Mouse (Mus musculus) bone marrow macrophage, adult 2 months (primary cell): Measurements from ENCODE around the gene Elob. TPM values are rescaled to one million over a fixed set of nuclear protein-coding genes. Genes with fewer than 3 reads are reported as not detected.

ENCODE experiments used
- H3K27ac ChIP-seq: 2 replicates; pipeline ENCODE4 v1.5.1; 2012; ENCODE audit warnings: low read depth, low read length; ENCODE audit not compliant: insufficient read depth
- H3K4me1 ChIP-seq: 2 replicates; pipeline ENCODE4 v1.6.1; 2012; ENCODE audit warnings: low read length; ENCODE audit not compliant: control insufficient read depth, insufficient read depth
- H3K4me3 ChIP-seq: 2 replicates; pipeline ENCODE4 v1.5.1; 2012; ENCODE audit warnings: mild to moderate bottlenecking, low read length, moderate library complexity; ENCODE audit not compliant: insufficient read depth
- CTCF ChIP-seq: IDR thresholded peaks from 2 replicates; pipeline ENCODE4 v1.5.1; 2012; ENCODE audit warnings: low read depth, mild to moderate bottlenecking, low read length, moderate library complexity
- POLR2A ChIP-seq: IDR thresholded peaks from 2 replicates; pipeline ENCODE4 v1.6.1; 2012; ENCODE audit warnings: mild to moderate bottlenecking, low read depth, low read length, borderline replicate concordance
- polyA plus RNA-seq: library from polyadenylated mRNA; stranded (reverse); fragments of >200 nt; gene quantifications from 2 replicates; pipeline ENCODE4 v1.2.4, GENCODE M21; 2012; ENCODE audit not compliant: missing spikeins, insufficient read depth, insufficient read length

Elob gene
- polyA plus RNA-seq, 1 experiment = 243 TPM

DNA sequence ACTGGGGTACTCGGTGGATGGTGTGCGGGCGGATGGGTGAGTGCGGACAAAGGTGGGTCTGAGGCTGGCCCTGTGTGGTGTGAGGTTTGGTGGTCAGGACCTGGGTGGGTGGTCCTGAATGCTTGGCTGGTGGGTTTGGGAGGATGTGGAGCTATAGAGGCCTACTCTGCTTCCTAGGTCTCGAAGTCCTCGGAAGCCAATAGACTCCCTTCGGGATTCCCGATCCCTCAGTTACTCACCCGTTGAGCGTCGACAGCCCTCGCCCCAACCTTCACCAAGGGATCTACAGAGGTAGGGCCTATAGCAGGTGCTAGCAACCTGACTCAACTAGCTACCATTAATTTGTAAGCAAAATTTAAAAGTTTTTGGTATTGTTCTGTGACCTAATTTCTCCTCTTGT is 5.3 kb downstream of the Elob start:
- no peak overlapping the region for H3K27ac ChIP-seq
- peaks cover 3% of the 10 kb centered on the region; the same call in 1 of the 2 replicates for H3K4me1 ChIP-seq
- no peak for TF ChIP-seq POLR2A
- TF ChIP-seq CTCF = no peak
- no peak overlapping the region for H3K4me3 ChIP-seq

DNA sequence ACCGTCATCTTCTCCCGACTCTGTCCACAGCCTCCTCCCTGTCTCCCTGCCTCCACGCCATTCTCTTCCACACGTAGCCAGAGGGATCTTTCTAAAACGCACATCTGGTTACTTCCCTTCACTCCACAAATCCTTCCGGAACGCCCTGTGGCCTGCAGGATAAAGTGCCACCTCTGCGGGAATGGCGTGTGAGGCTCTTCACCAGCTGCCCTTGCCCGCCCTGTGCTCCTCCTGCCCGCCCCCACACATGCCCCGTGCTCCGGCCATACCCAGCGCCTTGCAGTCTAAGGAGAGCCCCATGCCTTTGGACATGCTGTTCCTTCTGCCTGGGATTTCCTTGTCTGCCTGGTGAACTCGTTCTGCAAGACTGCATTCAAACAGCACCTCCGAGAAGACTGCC is 5.9 kb downstream of the Elob start:
- peaks cover 3% of the 10 kb centered on the region; the same call in 1 of the 2 replicates for H3K4me1 ChIP-seq
- no peak overlapping the region for H3K4me3 ChIP-seq
- no peak for TF ChIP-seq POLR2A
- no peak overlapping the region for H3K27ac ChIP-seq

DNA sequence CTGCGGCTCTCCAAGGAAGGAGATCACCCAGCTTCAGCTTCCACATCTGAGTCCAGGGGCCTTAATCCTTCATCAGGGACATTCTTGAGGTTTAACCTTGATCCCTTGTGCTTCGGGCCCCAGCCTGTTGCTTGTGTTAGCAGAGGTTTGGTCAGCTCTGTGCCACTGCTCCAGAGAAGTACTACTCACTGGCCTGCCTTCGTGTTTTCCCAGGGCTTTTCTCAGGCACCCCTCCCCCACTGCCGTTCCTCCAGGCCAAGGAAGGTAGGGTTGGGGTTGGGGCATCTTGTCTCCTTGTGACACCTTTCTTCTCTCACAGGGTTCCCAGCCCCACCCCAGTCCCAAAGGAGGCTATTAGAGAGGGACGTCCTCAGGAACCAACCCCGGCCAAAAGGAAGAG is 6.8 kb downstream of the Elob start:
- Histone ChIP-seq H3K4me1 (no peaks in the 10 kb centered on the region), H3K27ac (no peak overlapping the region), H3K4me3 (no peak overlapping the region)
- no peak for TF ChIP-seq POLR2A
- TF ChIP-seq CTCF = no peak

DNA sequence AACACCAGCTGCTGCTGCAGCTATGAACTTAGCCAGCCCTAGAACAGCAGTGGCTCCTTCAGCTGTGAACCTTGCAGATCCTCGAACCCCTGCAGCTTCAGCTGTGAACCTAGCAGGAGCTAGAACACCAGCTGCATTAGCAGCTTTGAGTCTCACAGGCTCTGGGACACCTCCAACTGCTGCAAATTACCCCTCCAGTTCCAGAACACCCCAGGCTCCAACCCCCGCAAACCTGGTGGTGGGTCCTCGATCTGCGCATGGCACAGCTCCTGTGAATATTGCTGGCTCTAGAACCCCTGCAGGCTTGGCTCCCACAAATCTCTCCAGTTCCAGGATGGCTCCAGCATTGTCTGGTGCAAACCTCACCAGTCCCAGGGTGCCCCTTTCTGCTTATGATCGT is 8.2 kb downstream of the Elob start:
- Histone ChIP-seq H3K4me3 (no peak overlapping the region), H3K4me1 (no peaks in the 10 kb centered on the region), H3K27ac (no peak overlapping the region)
- no peak for TF ChIP-seq CTCF
- TF ChIP-seq POLR2A = no peak

DNA sequence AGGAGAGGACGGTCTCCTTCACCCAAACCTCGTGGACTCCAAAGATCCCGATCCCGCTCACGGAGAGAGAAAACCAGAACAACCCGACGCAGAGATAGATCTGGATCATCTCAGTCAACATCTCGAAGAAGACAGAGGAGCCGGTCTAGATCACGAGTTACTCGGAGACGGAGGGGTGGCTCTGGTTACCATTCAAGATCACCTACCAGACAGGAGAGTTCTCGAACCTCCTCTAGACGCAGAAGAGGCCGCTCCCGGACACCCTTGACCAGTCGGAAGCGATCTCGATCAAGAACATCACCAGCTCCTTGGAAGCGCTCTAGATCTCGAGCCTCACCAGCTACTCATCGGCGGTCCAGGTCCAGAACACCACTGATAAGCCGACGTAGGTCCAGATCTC is 9.7 kb downstream of the Elob start:
- Histone ChIP-seq H3K4me3 (no peak overlapping the region), H3K27ac (no peak overlapping the region), H3K4me1 (no peaks in the 10 kb centered on the region)
- no peak for TF ChIP-seq CTCF
- TF ChIP-seq POLR2A = no peak

DNA sequence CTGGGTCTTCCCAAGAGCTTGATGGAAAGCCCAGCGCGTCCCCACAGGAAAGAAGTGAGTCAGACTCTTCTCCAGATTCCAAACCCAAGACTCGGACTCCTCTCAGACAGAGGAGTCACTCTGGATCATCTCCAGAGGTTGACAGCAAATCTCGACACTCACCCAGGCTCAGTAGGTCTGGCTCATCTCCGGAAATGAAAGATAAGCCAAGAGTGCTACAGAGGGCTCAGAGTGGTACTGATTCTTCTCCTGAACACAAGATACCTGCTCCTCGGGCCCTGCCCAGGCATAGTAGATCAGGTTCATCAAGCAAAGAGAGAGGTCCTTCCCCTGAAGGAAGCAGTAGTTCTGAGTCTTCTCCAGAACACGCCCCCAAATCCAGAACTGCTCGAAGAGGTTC is 10.4 kb downstream of the Elob start:
- Histone ChIP-seq H3K4me3 (no peak overlapping the region), H3K4me1 (no peaks in the 10 kb centered on the region), H3K27ac (no peak overlapping the region)
- TF ChIP-seq POLR2A = no peak
- TF ChIP-seq CTCF = no peak

DNA sequence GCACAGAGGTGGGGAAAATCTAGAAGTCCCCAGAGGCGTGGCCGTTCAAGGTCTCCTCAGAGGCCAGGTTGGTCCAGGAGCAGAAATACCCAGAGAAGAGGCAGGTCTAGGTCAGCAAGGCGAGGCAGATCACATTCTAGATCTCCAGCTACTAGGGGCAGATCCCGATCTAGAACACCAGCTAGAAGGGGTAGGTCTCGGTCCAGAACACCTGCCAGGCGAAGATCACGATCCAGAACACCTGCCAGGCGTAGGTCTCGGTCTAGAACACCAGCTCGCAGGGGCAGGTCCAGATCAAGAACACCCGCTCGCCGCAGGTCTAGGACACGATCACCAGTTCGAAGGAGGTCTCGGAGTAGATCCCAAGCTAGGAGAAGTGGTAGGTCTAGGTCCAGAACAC is 13.3 kb downstream of the Elob start:
- no peak overlapping the region for H3K4me3 ChIP-seq
- no peaks in the 10 kb centered on the region for H3K4me1 ChIP-seq
- TF ChIP-seq CTCF (no peak), POLR2A (no peak)
- H3K27ac ChIP-seq = no peak overlapping the region

DNA sequence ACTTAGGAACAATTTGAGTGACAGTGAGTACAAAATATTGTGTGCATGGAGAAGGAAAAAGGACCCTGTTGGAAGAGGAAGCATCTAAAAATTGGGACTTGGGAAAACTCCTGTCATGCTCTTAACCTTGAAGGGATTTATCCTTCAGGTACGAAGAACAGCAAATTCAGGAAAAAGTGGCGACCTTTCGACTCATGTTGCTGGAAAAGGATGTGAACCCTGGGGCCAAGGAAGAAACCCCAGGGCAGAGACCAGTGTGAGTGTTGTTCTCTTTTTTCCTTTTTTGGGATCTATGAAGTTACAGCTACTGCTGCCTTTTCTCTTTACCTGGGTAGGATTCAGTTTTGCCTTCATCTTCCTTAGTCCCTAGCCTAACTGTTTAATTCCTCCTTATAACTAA is 21.0 kb downstream of the Elob start:
- Histone ChIP-seq H3K4me1 (peaks cover 17% of the 10 kb centered on the region), H3K4me3 (no peak overlapping the region), H3K27ac (no peak overlapping the region)
- TF ChIP-seq POLR2A = no peak
- TF ChIP-seq CTCF = no peak

DNA sequence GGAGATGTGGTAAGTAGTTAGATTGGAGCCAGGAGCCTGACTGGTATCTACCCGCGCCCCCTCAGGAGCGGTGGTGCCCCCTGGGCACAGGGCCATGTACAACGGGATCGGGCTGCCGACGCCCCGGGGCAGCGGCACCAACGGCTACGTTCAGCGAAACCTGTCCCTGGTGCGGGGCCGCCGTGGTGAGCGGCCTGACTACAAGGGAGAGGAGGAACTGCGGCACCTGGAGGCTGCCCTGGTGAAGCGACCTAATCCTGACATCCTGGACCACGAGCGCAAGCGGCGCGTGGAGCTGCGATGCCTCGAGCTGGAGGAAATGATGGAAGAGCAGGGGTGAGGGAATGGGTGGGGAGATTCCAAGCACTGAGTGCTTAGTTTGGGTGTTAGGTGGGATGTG is 22.1 kb downstream of the Elob start:
- H3K27ac ChIP-seq = no peak overlapping the region

DNA sequence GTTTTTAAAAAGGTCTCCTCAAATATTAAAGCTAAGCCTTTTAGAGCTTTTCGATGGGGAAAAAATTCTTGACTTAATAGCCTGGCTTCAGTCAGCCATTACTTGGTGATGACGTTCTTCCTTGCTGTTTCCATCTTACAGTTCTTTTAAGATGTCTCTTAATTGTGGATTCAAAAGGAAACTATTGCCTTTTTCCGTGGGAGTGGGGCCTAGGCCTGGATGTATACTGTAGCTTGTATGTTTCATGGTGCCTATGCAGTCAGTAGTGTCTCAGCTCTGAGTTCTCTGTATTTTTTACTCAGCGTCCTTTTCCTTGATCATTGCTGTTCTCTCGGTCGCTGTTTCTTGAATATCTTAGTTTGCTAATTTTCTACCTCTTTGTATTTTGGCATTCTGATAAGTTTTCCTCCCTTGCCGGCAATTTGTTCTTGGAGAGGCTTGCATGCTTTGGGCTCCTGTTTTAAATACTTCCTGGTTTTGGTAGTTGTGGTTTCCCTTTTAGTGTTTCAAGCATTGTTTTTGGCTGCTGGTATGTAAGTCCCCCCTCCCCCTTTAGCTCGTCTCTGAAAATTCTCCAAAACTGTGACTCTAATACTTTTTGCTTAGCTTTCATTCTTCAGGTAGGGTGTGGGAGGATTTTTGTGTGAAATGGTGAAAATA is 24.4 kb downstream of the Elob start:
- Histone ChIP-seq H3K27ac (peak overlapping the region; percentile 91), H3K4me3 (peak overlapping the region; percentile 94), H3K4me1 (peaks cover 17% of the 10 kb centered on the region)
- TF ChIP-seq POLR2A (no peak), CTCF (no peak)

More for the DNA sequence above, 22.1 kb downstream of the Elob start:
- Histone ChIP-seq H3K4me3 (no peak overlapping the region), H3K4me1 (peaks cover 17% of the 10 kb centered on the region)
- TF ChIP-seq POLR2A (no peak), CTCF (no peak)
